In the genomic region with DNA sequence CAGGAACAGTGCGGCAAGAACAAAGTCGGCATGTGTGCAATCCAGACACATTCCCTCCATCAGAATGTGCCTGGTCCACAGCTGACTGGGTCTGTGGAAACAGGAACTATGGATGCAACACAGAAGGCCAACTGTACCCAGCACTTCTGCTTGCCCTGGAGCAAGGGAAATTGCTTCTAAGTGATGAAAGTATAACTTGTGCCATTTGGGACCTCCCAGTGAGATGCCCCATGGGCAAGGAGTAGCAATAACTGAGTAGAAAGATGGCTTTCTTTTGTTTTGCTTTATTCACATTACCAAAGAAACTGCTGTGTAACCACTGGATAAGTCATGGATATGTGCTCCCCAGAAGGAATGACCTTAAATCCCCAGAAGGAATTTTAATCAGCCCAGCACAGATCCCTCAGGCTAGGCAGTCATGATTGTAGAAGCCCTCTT, we compare ENCODE assay signal across 16 mouse cellular contexts.
DNase-seq lines count a peak whose midpoint lies in the region; ATAC-seq and TF ChIP-seq lines count a peak whose summit lies in the region.
"Had no signal": no experiment of that assay in that cellular context is flagged by ENCODE, and none has a peak within 500 bp of the region (broad histone marks: within the 10 kb centered on the region; RNA-seq: fewer than 3 reads in every experiment).

No protein-coding gene starts in this region.

- TF ChIP-seq POLR2A in myocyte (IDR thresholded peaks at IDR 0.05; ENCODE audit: insufficient read length, low read depth): no peak
- no peak for TF ChIP-seq POLR2A in cerebellum, adult 2 months (IDR thresholded peaks at IDR 0.05; ENCODE audit: borderline replicate concordance, insufficient read depth, low read length)

- H3K27me3 ChIP-seq in neural tube, embryonic 15.5 days (replicated peaks): no peaks in the 10 kb centered on the region
- H3K27me3 ChIP-seq in embryonic facial prominence, embryonic 12.5 days: no peaks in the 10 kb centered on the region
- no peaks in the 10 kb centered on the region for H3K27me3 ChIP-seq in limb, embryonic 11.5 days (ENCODE audit: control insufficient read depth, insufficient read depth, low read length)
- no peaks in the 10 kb centered on the region for H3K27me3 ChIP-seq in myocyte (ENCODE audit: control insufficient read depth, insufficient read depth, insufficient read length)
- H3K27me3 ChIP-seq in forebrain, embryonic 11.5 days (ENCODE audit: control insufficient read depth, insufficient read depth, low read length): no peaks in the 10 kb centered on the region
- no peaks in the 10 kb centered on the region for H3K27me3 ChIP-seq in cerebellum, adult 2 months (ENCODE audit: control insufficient read depth, insufficient read depth, low read length)
- no peaks in the 10 kb centered on the region for H3K27me3 ChIP-seq in stomach, postnatal 0 days (ENCODE audit: control insufficient read depth, insufficient read depth, low read length)
- H3K27me3 ChIP-seq: neural tube, embryonic 12.5 days had no signal

- no peak for DNase-seq in neural tube, embryonic 10.5 days (ENCODE audit: extremely low spot score, low spot score)
- no peak for DNase-seq in limb, embryonic 11.5 days (ENCODE audit: low spot score)
- no peak for DNase-seq in forebrain, embryonic 11.5 days (ENCODE audit: low spot score)
- no peak for DNase-seq in cerebellum, adult 2 months
- no peak for DNase-seq in stomach, postnatal 0 days (ENCODE audit: low spot score)
- DNase-seq: adrenal gland, postnatal 10 days; cerebellum, adult 11-12 months; gastrocnemius, postnatal 14 days; right cerebral cortex, postnatal 14 days; thymus, postnatal 25 days had no signal

- no peak for TF ChIP-seq CTCF in cerebellum, adult 2 months (IDR thresholded peaks at IDR 0.05; ENCODE audit: borderline replicate concordance, insufficient read depth, low read depth, low read length)
- TF ChIP-seq CTCF in stomach, postnatal 0 days (IDR thresholded peaks at IDR 0.05; ENCODE audit: low read depth): no peak

- no peak for ATAC-seq in neural tube, embryonic 15.5 days (ENCODE audit: low FRiP score)
- ATAC-seq in embryonic facial prominence, embryonic 12.5 days (ENCODE audit: insufficient number of reproducible peaks, insufficient read depth, low FRiP score, low TSS enrichment): 0 out of 2 replicates have a peak, but pooled peaks have one; percentile 62
- 0 out of 2 replicates have a peak, but pooled peaks have one; percentile 33 for ATAC-seq in limb, embryonic 11.5 days (ENCODE audit: insufficient number of reproducible peaks, low FRiP score, low TSS enrichment, low read depth)
- ATAC-seq in forebrain, embryonic 11.5 days (replicated peaks; ENCODE audit: low FRiP score): no peak
- ATAC-seq in stomach, postnatal 0 days (ENCODE audit: low FRiP score, low TSS enrichment): no peak

- H3K4me3 ChIP-seq in neural tube, embryonic 15.5 days (replicated peaks): no peak overlapping the region
- no peak overlapping the region for H3K4me3 ChIP-seq in embryonic facial prominence, embryonic 12.5 days
- H3K4me3 ChIP-seq in limb, embryonic 11.5 days (ENCODE audit: low read depth, low read length): no peak overlapping the region
- no peak overlapping the region for H3K4me3 ChIP-seq in myocyte
- no peak overlapping the region for H3K4me3 ChIP-seq in forebrain, embryonic 11.5 days (ENCODE audit: low read depth, low read length)
- H3K4me3 ChIP-seq in cerebellum, adult 2 months (replicated peaks; ENCODE audit: insufficient read depth, low read depth, low read length): no peak overlapping the region
- H3K4me3 ChIP-seq in stomach, postnatal 0 days (ENCODE audit: low read depth, low read length): no peak overlapping the region
- H3K4me3 ChIP-seq: erythroblast, embryonic 14.5 days; neural tube, embryonic 12.5 days had no signal

- no peak overlapping the region for H3K9ac ChIP-seq in neural tube, embryonic 15.5 days (replicated peaks)
- H3K9ac ChIP-seq in embryonic facial prominence, embryonic 12.5 days: no peak overlapping the region
- H3K9ac ChIP-seq in limb, embryonic 11.5 days (ENCODE audit: low read length): no peak overlapping the region
- no peak overlapping the region for H3K9ac ChIP-seq in forebrain, embryonic 11.5 days (ENCODE audit: low read length)
- H3K9ac ChIP-seq in stomach, postnatal 0 days (ENCODE audit: low read length): no peak overlapping the region
- H3K9ac ChIP-seq: liver, embryonic 14.5 days; neural tube, embryonic 12.5 days had no signal

- H3K27ac ChIP-seq in neural tube, embryonic 15.5 days (replicated peaks): 0 out of 2 replicates have a peak overlapping the region, but pooled peaks have one; percentile 23
- peak overlapping the region; percentile 9; the same call in 1 of the 2 replicates for H3K27ac ChIP-seq in embryonic facial prominence, embryonic 12.5 days
- H3K27ac ChIP-seq in limb, embryonic 11.5 days (replicated peaks; ENCODE audit: low read depth, low read length): no peak overlapping the region
- H3K27ac ChIP-seq in forebrain, embryonic 11.5 days (ENCODE audit: low read depth, low read length): no peak overlapping the region
- no peak overlapping the region for H3K27ac ChIP-seq in cerebellum, adult 2 months (ENCODE audit: insufficient read depth, low read length)
- H3K27ac ChIP-seq in stomach, postnatal 0 days (replicated peaks): no peak overlapping the region
- H3K27ac ChIP-seq: liver, embryonic 14.5 days; neural tube, embryonic 12.5 days had no signal

- H3K9me3 ChIP-seq in neural tube, embryonic 15.5 days (replicated peaks): no peaks in the 10 kb centered on the region
- no peaks in the 10 kb centered on the region; the same call in 1 of the 2 replicates for H3K9me3 ChIP-seq in embryonic facial prominence, embryonic 12.5 days
- no peaks in the 10 kb centered on the region; the same call in 1 of the 2 replicates for H3K9me3 ChIP-seq in limb, embryonic 11.5 days (ENCODE audit: control insufficient read depth, low read length)
- H3K9me3 ChIP-seq in forebrain, embryonic 11.5 days (ENCODE audit: control insufficient read depth, low read length): no peaks in the 10 kb centered on the region
- H3K9me3 ChIP-seq in stomach, postnatal 0 days (ENCODE audit: control insufficient read depth, low read length): no peaks in the 10 kb centered on the region
- H3K9me3 ChIP-seq: neural tube, embryonic 12.5 days had no signal

- peaks cover 11% of the 10 kb centered on the region; the same call in 1 of the 2 replicates for H3K4me1 ChIP-seq in neural tube, embryonic 15.5 days
- H3K4me1 ChIP-seq in embryonic facial prominence, embryonic 12.5 days: peaks cover 15% of the 10 kb centered on the region; the same call in 1 of the 2 replicates
- 0 out of 2 replicates have a peak, but pooled peaks cover 3% of the 10 kb centered on the region for H3K4me1 ChIP-seq in limb, embryonic 11.5 days (ENCODE audit: control insufficient read depth, insufficient read depth, low read length)
- H3K4me1 ChIP-seq in forebrain, embryonic 11.5 days (replicated peaks; ENCODE audit: control insufficient read depth, insufficient read depth, low read length): no peaks in the 10 kb centered on the region
- peaks cover 32% of the 10 kb centered on the region for H3K4me1 ChIP-seq in cerebellum, adult 2 months (ENCODE audit: control insufficient read depth, insufficient read depth, low read length)
- no peaks in the 10 kb centered on the region for H3K4me1 ChIP-seq in stomach, postnatal 0 days (replicated peaks; ENCODE audit: control insufficient read depth, insufficient read depth)

- no peaks in the 10 kb centered on the region for H3K36me3 ChIP-seq in neural tube, embryonic 15.5 days
- no peaks in the 10 kb centered on the region for H3K36me3 ChIP-seq in embryonic facial prominence, embryonic 12.5 days
- no peaks in the 10 kb centered on the region for H3K36me3 ChIP-seq in limb, embryonic 11.5 days (ENCODE audit: control insufficient read depth, insufficient read depth, low read length)
- no peaks in the 10 kb centered on the region for H3K36me3 ChIP-seq in myocyte (ENCODE audit: control insufficient read depth, insufficient read depth)
- no peaks in the 10 kb centered on the region for H3K36me3 ChIP-seq in forebrain, embryonic 11.5 days (ENCODE audit: control insufficient read depth, insufficient read depth, low read length)
- H3K36me3 ChIP-seq in stomach, postnatal 0 days (ENCODE audit: control insufficient read depth, insufficient read depth, low read length): no peaks in the 10 kb centered on the region
- H3K36me3 ChIP-seq: neural tube, embryonic 12.5 days had no signal

- no peaks in the 10 kb centered on the region for H3K79me2 ChIP-seq in myocyte (ENCODE audit: control insufficient read depth, insufficient read depth)

- whole genome bisulfite sequencing in neural tube, embryonic 15.5 days: 84% methylated on average over 2 of the region's 2 CpGs
- 49% methylated on average over 2 of the region's 2 CpGs for WGBS in embryonic facial prominence, embryonic 12.5 days
- 83% methylated on average over 2 of the region's 2 CpGs for WGBS in limb, embryonic 11.5 days
- 77% methylated on average over 2 of the region's 2 CpGs for WGBS in forebrain, embryonic 11.5 days
- WGBS in cerebellum, adult 2 months: 85% methylated on average over 2 of the region's 2 CpGs
- WGBS in stomach, postnatal 0 days: 59% methylated on average over 2 of the region's 2 CpGs

- no peak for TF ChIP-seq EP300 in stomach, postnatal 0 days (optimal IDR thresholded peaks at IDR 0.05)

- no peak overlapping the region for H3ac ChIP-seq in myocyte (ENCODE audit: control insufficient read depth, insufficient read length)

- H3K4me2 ChIP-seq in neural tube, embryonic 15.5 days: no peak overlapping the region
- no peak overlapping the region for H3K4me2 ChIP-seq in embryonic facial prominence, embryonic 12.5 days (replicated peaks)
- H3K4me2 ChIP-seq in limb, embryonic 11.5 days (ENCODE audit: low read depth, severe bottlenecking): no peak overlapping the region
- H3K4me2 ChIP-seq in myocyte (ENCODE audit: low read depth): peak overlapping the region; percentile 50
- H3K4me2 ChIP-seq in forebrain, embryonic 11.5 days (ENCODE audit: low read depth, low read length, severe bottlenecking): no peak overlapping the region
- no peak overlapping the region for H3K4me2 ChIP-seq in stomach, postnatal 0 days (replicated peaks; ENCODE audit: low read depth)
- H3K4me2 ChIP-seq: neural tube, embryonic 12.5 days had no signal

TF ChIP-seq in myocyte, 11 proteins besides CTCF, POLR2A, EP300 and RAD21:
- TF ChIP-seq MYOD1 (IDR thresholded peaks at IDR 0.05; ENCODE audit: control insufficient read depth in 1 of 3, insufficient read length in 2 of 3, low read depth in 2 of 3) (no peak), REST (IDR thresholded peaks at IDR 0.05; ENCODE audit: insufficient read depth, insufficient read length) (no peak), E2F4 (IDR thresholded peaks at IDR 0.05; ENCODE audit: insufficient read depth) (no peak)

Comparison
In these comparisons a context has a peak if more than half of its experiments do, and no peak if none do; other contexts are left out.
1. ATAC-seq: peak in embryonic facial prominence, embryonic 12.5 days (single experiment) and limb, embryonic 11.5 days (single experiment); none in neural tube, embryonic 15.5 days (single experiment), forebrain, embryonic 11.5 days (single experiment) and stomach, postnatal 0 days (single experiment).
2. H3K27ac ChIP-seq: peak in neural tube, embryonic 15.5 days (single experiment) and embryonic facial prominence, embryonic 12.5 days (single experiment); none in limb, embryonic 11.5 days (single experiment), forebrain, embryonic 11.5 days (single experiment), cerebellum, adult 2 months (single experiment) and stomach, postnatal 0 days (single experiment).